Mouse (Mus musculus) CH12.LX (cell line): Measurements from ENCODE around the gene Sorcs1. TPM values are rescaled to one million over a fixed set of nuclear protein-coding genes. Genes with fewer than 3 reads are reported as not detected.

Experiments
- DNase-seq: peaks from one replicate; pipeline ENCODE4 v3.0.0-alpha.2; 2013; ENCODE audit errors: extremely low read depth
- H3K27ac ChIP-seq: 2 replicates; pipeline ENCODE4 v1.5.1; 2012; ENCODE audit warnings: low read depth, mild to moderate bottlenecking, control low read depth, moderate library complexity; ENCODE audit not compliant: insufficient read depth
- H3K27me3 ChIP-seq: replicated peaks from 2 replicates; pipeline ENCODE3; 2012; ENCODE audit warnings: inconsistent platforms
- H3K36me3 ChIP-seq, 2 experiments: replicated peaks in 1 of 2; 2 replicates each; pipeline versions ENCODE3 to v1.6.1; 2012; ENCODE audit warnings: inconsistent platforms in 1 of 2, low read length in 1 of 2, mild to moderate bottlenecking in 1 of 2, mixed read lengths in 1 of 2, moderate library complexity in 1 of 2; ENCODE audit not compliant: control insufficient read depth in 1 of 2, insufficient read depth in 1 of 2
- H3K4me1 ChIP-seq, 2 experiments: 2 replicates each; pipeline ENCODE4 v1.6.1; 2012; ENCODE audit warnings: inconsistent platforms in 1 of 2, moderate library complexity in 1 of 2; ENCODE audit not compliant: insufficient read depth in 2 of 2, control insufficient read depth in 1 of 2
- H3K4me2 ChIP-seq: 2 replicates; pipeline ENCODE4 v1.6.1; 2012; ENCODE audit warnings: low read depth, mild to moderate bottlenecking, control low read depth; ENCODE audit not compliant: poor library complexity, insufficient read depth, severe bottlenecking
- H3K4me3 ChIP-seq, 3 experiments: fragments of 150-350 bp in 1 of 3; sonication (generic) in 1 of 3; replicated peaks in 1 of 3; 2 replicates each; pipeline versions ENCODE3 to v1.5.1; 2011 to 2012; ENCODE audit warnings: low read depth in 2 of 3, low read length in 2 of 3, mild to moderate bottlenecking in 2 of 3, moderate library complexity in 2 of 3, control low read depth in 1 of 3, improper control_type of control experiment in 1 of 3, inconsistent platforms in 1 of 3, mixed read lengths in 1 of 3; ENCODE audit not compliant: poor library complexity in 1 of 3
- H3K79me2 ChIP-seq: replicated peaks from 2 replicates; pipeline ENCODE4 v1.6.1; 2012; ENCODE audit warnings: mild to moderate bottlenecking, moderate library complexity; ENCODE audit not compliant: control insufficient read depth, poor library complexity, insufficient read depth, severe bottlenecking; ENCODE audit errors: extremely low read depth
- H3K9ac ChIP-seq: 2 replicates; pipeline ENCODE4 v1.6.1; 2012; ENCODE audit warnings: low read depth, mild to moderate bottlenecking, control low read depth, moderate library complexity; ENCODE audit not compliant: insufficient read depth
- H3K9me3 ChIP-seq: replicated peaks from 2 replicates; pipeline ENCODE3; 2012; ENCODE audit warnings: low read length, inconsistent platforms, mixed read lengths
- BHLHE40 ChIP-seq: IDR thresholded peaks from 2 replicates; pipeline ENCODE4 v1.6.1; 2011; ENCODE audit warnings: mild to moderate bottlenecking, low read depth, low read length, improper control_type of control experiment
- CHD2 ChIP-seq: IDR thresholded peaks from 2 replicates; pipeline ENCODE4 v1.6.1; 2011; ENCODE audit warnings: low read length, improper control_type of control experiment
- ELF1 ChIP-seq: IDR thresholded peaks from 2 replicates; pipeline ENCODE4 v1.6.1; 2014; ENCODE audit warnings: low read depth, mild to moderate bottlenecking, inconsistent platforms, low read length, improper control_type of control experiment
- ETS1 ChIP-seq: conservative IDR thresholded peaks from 2 replicates; pipeline ENCODE4 v1.6.1; 2012; ENCODE audit warnings: low read depth, mild to moderate bottlenecking, inconsistent platforms, low read length, improper control_type of control experiment, moderate library complexity
- GABPA ChIP-seq: IDR thresholded peaks from 2 replicates; pipeline ENCODE4 v1.6.1; 2012; ENCODE audit warnings: low read depth, low read length, improper control_type of control experiment, inconsistent platforms; ENCODE audit not compliant: insufficient replicate concordance
- HCFC1 ChIP-seq: IDR thresholded peaks from 2 replicates; pipeline ENCODE4 v1.6.1; 2012; ENCODE audit warnings: low read depth, mild to moderate bottlenecking, inconsistent platforms, low read length, improper control_type of control experiment
- IRF4 ChIP-seq: IDR thresholded peaks from 2 replicates; pipeline ENCODE4 v1.6.1; 2014; ENCODE audit warnings: low read depth, mild to moderate bottlenecking, inconsistent platforms, low read length, improper control_type of control experiment
- JUN ChIP-seq: IDR thresholded peaks from 2 replicates; pipeline ENCODE4 v1.6.1; 2011; ENCODE audit warnings: low read depth, mild to moderate bottlenecking, low read length, improper control_type of control experiment, moderate library complexity; ENCODE audit not compliant: insufficient read depth
- JUND ChIP-seq: conservative IDR thresholded peaks from 2 replicates; pipeline ENCODE4 v1.6.1; 2011; ENCODE audit warnings: low read depth, low read length, improper control_type of control experiment
- KAT2A ChIP-seq: IDR thresholded peaks from 2 replicates; pipeline ENCODE4 v1.6.1; 2012; ENCODE audit warnings: low read length, improper control_type of control experiment, inconsistent platforms; ENCODE audit not compliant: insufficient replicate concordance
- MAFK ChIP-seq: IDR thresholded peaks from 2 replicates; pipeline ENCODE4 v1.6.1; 2011; ENCODE audit warnings: low read length, improper control_type of control experiment; ENCODE audit not compliant: insufficient replicate concordance
- MAX ChIP-seq: IDR thresholded peaks from 2 replicates; pipeline ENCODE4 v1.6.1; 2011; ENCODE audit warnings: low read length, improper control_type of control experiment
- NELFE ChIP-seq: IDR thresholded peaks from 2 replicates; pipeline ENCODE4 v1.6.1; 2011; ENCODE audit warnings: low read depth, low read length, improper control_type of control experiment
- NRF1 ChIP-seq: IDR thresholded peaks from 2 replicates; pipeline ENCODE4 v1.6.1; 2014; ENCODE audit warnings: low read depth, mild to moderate bottlenecking, inconsistent platforms, low read length, improper control_type of control experiment, moderate library complexity
- PAX5 ChIP-seq: IDR thresholded peaks from 2 replicates; pipeline ENCODE4 v1.6.1; 2012; ENCODE audit warnings: low read length, inconsistent platforms, mixed read lengths
- RAD21 ChIP-seq: IDR thresholded peaks from 2 replicates; pipeline ENCODE4 v1.6.1; 2011; ENCODE audit warnings: low read depth, mild to moderate bottlenecking, low read length, improper control_type of control experiment, moderate library complexity
- SIN3A ChIP-seq: IDR thresholded peaks from 2 replicates; pipeline ENCODE4 v1.6.1; 2012; ENCODE audit warnings: low read length, improper control_type of control experiment, inconsistent platforms
- TBP ChIP-seq: conservative IDR thresholded peaks from 2 replicates; pipeline ENCODE4 v1.6.1; 2011; ENCODE audit warnings: low read depth, low read length, improper control_type of control experiment
- UBTF ChIP-seq: IDR thresholded peaks from 2 replicates; pipeline ENCODE4 v1.6.1; 2012; ENCODE audit warnings: low read depth, mild to moderate bottlenecking, inconsistent platforms, low read length, improper control_type of control experiment, moderate library complexity
- USF1 ChIP-seq: IDR thresholded peaks from 2 replicates; pipeline ENCODE4 v1.6.1; 2014; ENCODE audit warnings: low read depth, mild to moderate bottlenecking, inconsistent platforms, low read length, improper control_type of control experiment
- USF2 ChIP-seq: conservative IDR thresholded peaks from 2 replicates; pipeline ENCODE4 v1.6.1; 2011; ENCODE audit warnings: low read depth, low read length, improper control_type of control experiment
- ZC3H11A ChIP-seq: IDR thresholded peaks from 2 replicates; pipeline ENCODE4 v1.6.1; 2012; ENCODE audit warnings: low read depth, mild to moderate bottlenecking, inconsistent platforms, low read length, improper control_type of control experiment
- ZKSCAN1 ChIP-seq: IDR thresholded peaks from 2 replicates; pipeline ENCODE4 v1.6.1; 2012; ENCODE audit warnings: low read depth, inconsistent platforms, low read length, improper control_type of control experiment, borderline replicate concordance
- ZNF384 ChIP-seq: IDR thresholded peaks from 2 replicates; pipeline ENCODE4 v1.6.1; 2012; ENCODE audit warnings: low read depth, low read length, improper control_type of control experiment, inconsistent platforms
- dilution Hi-C: fragments of 300-500 bp; cut with MboI; formaldehyde crosslinking; loops from 2 replicates; pipeline ENCODE4 v1.14.3; 2020; ENCODE audit warnings: low sequenced_read_pairs; ENCODE audit not compliant: extremely low pct_unique_long_range_greater_than_20kb, extremely low pct_ligation_motif_present
- in situ Hi-C: fragments of 300-500 bp; cut with MboI; formaldehyde crosslinking; loops from 3 replicates; pipeline ENCODE4 v1.14.3; 2019; ENCODE audit warnings: low sequenced_read_pairs, low pct_ligation_motif_present, low pct_unique_long_range_greater_than_20kb, mixed read lengths
- polyA plus RNA-seq: library from polyadenylated mRNA; unstranded; fragments of >175 nt; gene quantifications from 2 replicates; pipeline ENCODE4 v1.2.1, GENCODE M21; 2012; ENCODE audit warnings: low read depth; ENCODE audit not compliant: insufficient read length
- total RNA-seq, 2 experiments: library from RNA; depleted of rRNA; stranded (reverse); fragments of 300-350 nt in 1 of 2; fragments of >200 nt in 1 of 2; gene quantifications; 2 replicates each; pipeline ENCODE4 v1.2.3; 2012 to 2014

The Sorcs1 gene
- total and polyA plus RNA-seq, 3 experiments = 0.08 TPM; not detected in 2

- Histone ChIP-seq H3K9ac (no peak overlapping the region), H3K27ac (no peak overlapping the region), H3K4me3 (no peak overlapping the region), H3K4me2 (no peak overlapping the region), H3K79me2 (no peaks in the 10 kb centered on the region), H3K27me3 (no peaks in the 10 kb centered on the region), H3K36me3 (no peaks in the 10 kb centered on the region), H3K4me1 (no peaks in the 10 kb centered on the region), H3K9me3 (peaks cover 58% of the 10 kb centered on the region)
- no peak for DNase-seq
- no peak for TF ChIP-seq UBTF
- no peak for TF ChIP-seq MAX
- TF ChIP-seq NELFE = no peak
- TF ChIP-seq USF2 = no peak
- TF ChIP-seq IRF4 = no peak
- TF ChIP-seq MAFK = no peak
- no peak for TF ChIP-seq KAT2A
- no peak for TF ChIP-seq HCFC1
- TF ChIP-seq NRF1 = no peak
- TF ChIP-seq SIN3A = no peak
- no peak for TF ChIP-seq ETS1
- TF ChIP-seq TBP = no peak
- no peak for TF ChIP-seq USF1
- no peak for TF ChIP-seq ZKSCAN1
- in situ Hi-C loops = no loop called here
- dilution Hi-C loops = no loop called here
These were observed 144.4 kb downstream of the Sorcs1 start for GRCm38 (mm10) chr19:50534031-50534430.

GRCm38 (mm10) chr19:50527835-50528234 lies 150.6 kb downstream of the Sorcs1 start:
- Histone ChIP-seq H3K9ac (no peak overlapping the region), H3K79me2 (no peaks in the 10 kb centered on the region), H3K4me2 (no peak overlapping the region), H3K4me1 (no peaks in the 10 kb centered on the region), H3K27me3 (no peaks in the 10 kb centered on the region), H3K9me3 (peaks cover 54% of the 10 kb centered on the region), H3K4me3 (no peak overlapping the region), H3K27ac (no peak overlapping the region), H3K36me3 (no peaks in the 10 kb centered on the region)
- dilution Hi-C loops = no loop called here
- no peak for DNase-seq
- TF ChIP-seq BHLHE40 (no peak), ZNF384 (no peak)
- in situ Hi-C loops = no loop called here

DNA sequence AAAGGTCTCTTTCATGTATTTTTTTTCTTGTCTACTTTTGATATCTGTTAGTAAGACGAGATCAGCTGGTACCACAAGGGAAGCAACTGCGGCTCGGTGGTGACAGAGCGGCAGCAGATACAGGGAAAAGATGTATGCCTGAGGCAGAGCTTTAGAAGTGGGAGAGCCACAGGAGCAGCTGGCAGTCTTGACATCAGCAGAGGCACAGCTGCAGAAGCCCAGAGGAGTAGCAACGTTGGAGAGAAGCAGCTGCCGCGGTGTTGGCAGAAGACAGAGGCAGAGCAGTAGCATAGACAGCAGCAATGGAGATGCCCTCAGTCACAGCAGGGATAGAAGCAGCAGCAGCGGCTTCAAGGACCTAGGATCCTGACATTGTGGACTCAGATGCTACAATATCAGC lies 152.4 kb downstream of the Sorcs1 start:
- in situ Hi-C loops = no loop called here
- H3K4me2 ChIP-seq = no peak overlapping the region
- no peaks in the 10 kb centered on the region for H3K36me3 ChIP-seq
- no peaks in the 10 kb centered on the region for H3K27me3 ChIP-seq
- no peak overlapping the region for H3K27ac ChIP-seq
- no peaks in the 10 kb centered on the region for H3K79me2 ChIP-seq
- dilution Hi-C loops = no loop called here
- no peak overlapping the region for H3K4me3 ChIP-seq
- no peak for DNase-seq
- no peaks in the 10 kb centered on the region for H3K4me1 ChIP-seq
- TF ChIP-seq TBP = no peak
- TF ChIP-seq JUND = no peak
- no peak for TF ChIP-seq ZNF384
- no peak for TF ChIP-seq MAFK
- TF ChIP-seq CHD2 = no peak
- no peak for TF ChIP-seq NRF1
- TF ChIP-seq JUN = no peak
- no peak for TF ChIP-seq ELF1
- no peak for TF ChIP-seq KAT2A
- no peak for TF ChIP-seq ZC3H11A
- no peak for TF ChIP-seq UBTF
- no peak for TF ChIP-seq MAX
- TF ChIP-seq ZKSCAN1 = no peak
- no peak for TF ChIP-seq RAD21
- no peak for TF ChIP-seq GABPA
- TF ChIP-seq PAX5 = no peak
- peaks cover 50% of the 10 kb centered on the region for H3K9me3 ChIP-seq
- H3K9ac ChIP-seq = no peak overlapping the region
